Mouse (Mus musculus): ENCODE measurements around the gene Dusp7. TPM values are rescaled to one million over a fixed set of nuclear protein-coding genes. Genes with fewer than 3 reads are reported as not detected.

The Dusp7 gene
- polyA plus RNA-seq, 1 experiment from 2014 or later: 9.4 TPM

DNA sequence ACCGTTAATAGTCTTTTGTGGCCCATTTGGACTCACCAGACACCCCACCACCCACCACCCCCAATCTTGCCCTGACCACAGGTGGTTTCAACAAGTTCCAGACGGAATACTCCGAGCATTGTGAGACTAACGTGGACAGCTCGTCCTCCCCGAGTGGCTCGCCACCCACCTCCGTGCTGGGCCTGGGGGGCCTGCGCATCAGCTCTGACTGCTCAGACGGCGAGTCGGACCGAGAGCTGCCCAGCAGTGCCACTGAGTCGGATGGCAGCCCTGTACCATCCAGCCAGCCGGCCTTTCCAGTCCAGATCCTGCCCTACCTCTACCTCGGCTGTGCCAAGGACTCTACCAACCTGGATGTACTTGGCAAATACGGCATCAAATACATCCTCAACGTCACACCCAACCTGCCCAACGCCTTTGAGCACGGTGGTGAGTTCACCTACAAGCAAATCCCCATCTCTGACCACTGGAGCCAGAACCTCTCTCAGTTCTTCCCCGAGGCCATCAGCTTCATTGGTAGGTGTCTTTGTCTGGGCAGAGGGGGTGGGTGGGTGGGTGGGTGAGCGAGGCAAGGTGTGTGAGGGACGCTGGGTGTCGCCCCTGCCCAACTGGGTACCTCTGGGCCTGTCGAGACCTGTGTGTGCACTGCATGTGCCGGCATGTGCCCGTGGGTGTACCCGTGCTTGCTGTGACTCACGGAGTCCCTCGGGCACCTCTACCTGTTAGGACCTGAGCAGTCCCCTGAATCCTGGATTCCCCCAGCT, 2.4 kb downstream of the Dusp7 start:
- H3K9ac ChIP-seq (replicated peaks): peak overlapping the region; percentile 96
- H3K36me3 ChIP-seq: peaks cover 42% of the 10 kb centered on the region
- no peaks in the 10 kb centered on the region for H3K9me3 ChIP-seq
- H3K4me1 ChIP-seq (replicated peaks): peaks cover 48% of the 10 kb centered on the region
- H3K27ac ChIP-seq: no peak overlapping the region
- peaks cover 7% of the 10 kb centered on the region; the same call in 1 of the 2 replicates for H3K27me3 ChIP-seq
- H3K4me3 ChIP-seq (replicated peaks): peak overlapping the region; percentile 90
- WGBS: 90% methylated on average over 30 of the region's 30 CpGs
- no peak for ATAC-seq
- H3K4me2 ChIP-seq (replicated peaks): peak overlapping the region; percentile 91

DNA sequence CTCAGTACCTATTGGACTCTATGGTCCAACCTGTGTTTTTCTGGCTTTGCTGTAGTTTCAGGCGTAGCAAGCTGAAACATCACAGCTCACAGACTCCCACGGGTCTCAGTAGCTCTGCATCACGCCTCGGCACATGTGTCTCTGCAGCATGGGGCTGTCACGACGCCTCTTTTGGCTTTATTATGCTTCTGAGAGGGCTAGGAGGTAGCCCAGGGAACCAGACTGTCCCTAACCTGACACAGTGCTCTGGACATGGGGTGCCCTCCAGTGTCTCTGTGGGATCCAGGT, 2.9 kb downstream of the Dusp7 start:
- 79% methylated on average over 6 of the region's 6 CpGs for WGBS
- Histone ChIP-seq H3K4me1 (replicated peaks) (peaks cover 48% of the 10 kb centered on the region), H3K9ac (replicated peaks) (peak overlapping the region; percentile 47; the same call in 1 of the 2 replicates), H3K27ac (no peak overlapping the region), H3K27me3 (peaks cover 4% of the 10 kb centered on the region; the same call in 1 of the 2 replicates), H3K9me3 (no peaks in the 10 kb centered on the region), H3K4me3 (replicated peaks) (peak overlapping the region; percentile 18), H3K36me3 (peaks cover 43% of the 10 kb centered on the region), H3K4me2 (replicated peaks) (peak overlapping the region; percentile 91)
- no peak for ATAC-seq

DNA sequence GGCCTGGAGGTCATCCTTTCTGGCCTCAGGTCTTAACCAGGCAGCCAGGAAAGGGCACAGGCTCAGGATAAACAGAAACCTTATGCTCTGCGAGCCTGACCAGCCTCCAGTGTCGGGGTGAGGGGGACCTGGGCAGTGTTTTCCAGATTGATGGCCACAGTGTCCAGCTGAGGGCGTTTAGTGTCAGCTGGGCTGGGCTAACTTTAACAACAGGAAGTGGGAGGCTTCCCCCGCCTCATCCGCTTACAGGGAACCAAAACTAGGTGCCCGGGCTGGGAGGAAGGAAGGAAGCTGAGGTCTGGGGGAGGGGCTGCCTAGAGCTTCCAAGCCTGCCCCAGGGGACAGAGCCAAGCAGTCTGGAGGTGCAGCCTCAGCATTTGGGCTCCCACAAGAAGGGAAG, 3.3 kb downstream of the Dusp7 start:
- ATAC-seq: no peak
- Histone ChIP-seq H3K4me3 (replicated peaks) (peak overlapping the region; percentile 18), H3K27me3 (no peaks in the 10 kb centered on the region), H3K9ac (replicated peaks) (peak overlapping the region; percentile 47), H3K36me3 (peaks cover 43% of the 10 kb centered on the region), H3K27ac (no peak overlapping the region), H3K4me2 (replicated peaks) (peak overlapping the region; percentile 91), H3K9me3 (no peaks in the 10 kb centered on the region), H3K4me1 (replicated peaks) (peaks cover 44% of the 10 kb centered on the region)
- 43% methylated on average over 6 of the region's 6 CpGs for WGBS

DNA sequence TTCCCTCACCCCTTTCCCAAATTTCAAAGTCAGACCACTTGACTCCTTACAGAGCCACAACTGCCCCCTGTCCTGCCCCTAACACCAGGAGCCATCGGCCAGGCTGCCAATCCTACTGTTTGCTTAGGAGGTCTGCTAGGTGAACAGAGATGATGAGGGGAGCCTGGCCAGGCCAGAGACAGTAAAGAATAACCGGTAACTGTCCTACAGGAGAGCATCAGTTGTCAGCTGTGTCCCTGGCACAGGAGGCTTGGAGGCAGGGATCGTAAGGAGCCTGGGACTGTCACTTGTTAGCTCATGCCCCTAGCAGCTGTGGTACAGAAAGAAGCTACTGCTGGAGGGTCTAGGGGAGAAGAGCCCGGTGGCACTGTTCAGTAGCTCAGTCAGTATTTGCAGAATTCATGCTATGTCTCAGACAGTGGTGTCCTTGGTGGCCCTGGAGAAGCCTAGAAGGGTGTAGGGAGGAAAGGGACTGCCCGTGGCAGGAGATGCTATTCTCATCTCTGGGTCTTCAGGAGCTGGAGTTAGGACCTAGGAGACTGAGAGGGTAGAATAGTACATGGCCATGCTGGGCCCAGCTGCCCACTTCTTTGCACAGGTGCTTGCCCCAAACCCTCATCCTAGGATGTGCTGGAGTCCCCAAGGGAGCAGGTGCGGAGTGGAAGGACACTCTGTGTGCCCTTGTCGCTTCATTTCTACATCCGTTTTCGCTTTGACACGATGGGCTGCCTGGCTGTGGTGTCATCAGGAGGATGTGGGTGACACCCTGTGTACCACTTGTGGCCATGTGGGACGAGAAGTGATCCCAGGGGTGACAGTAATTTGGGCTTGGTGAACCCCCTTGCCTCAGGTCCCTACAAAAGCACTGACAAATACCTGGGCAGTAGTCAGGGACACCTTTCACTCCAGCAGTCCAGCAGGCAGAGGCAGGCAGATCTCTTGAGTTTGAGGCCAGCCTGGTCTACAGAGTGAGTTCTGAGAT, 4.3 kb downstream of the Dusp7 start:
- Histone ChIP-seq H3K27ac (no peak overlapping the region), H3K9ac (replicated peaks) (peak overlapping the region; percentile 47; the same call in 1 of the 2 replicates), H3K4me3 (replicated peaks) (no peak overlapping the region), H3K4me1 (replicated peaks) (peaks cover 38% of the 10 kb centered on the region), H3K9me3 (no peaks in the 10 kb centered on the region), H3K27me3 (no peaks in the 10 kb centered on the region), H3K4me2 (replicated peaks) (peak overlapping the region; percentile 91), H3K36me3 (peaks cover 53% of the 10 kb centered on the region)
- no peak for ATAC-seq
- WGBS: 95% methylated on average over 11 of the region's 11 CpGs

DNA sequence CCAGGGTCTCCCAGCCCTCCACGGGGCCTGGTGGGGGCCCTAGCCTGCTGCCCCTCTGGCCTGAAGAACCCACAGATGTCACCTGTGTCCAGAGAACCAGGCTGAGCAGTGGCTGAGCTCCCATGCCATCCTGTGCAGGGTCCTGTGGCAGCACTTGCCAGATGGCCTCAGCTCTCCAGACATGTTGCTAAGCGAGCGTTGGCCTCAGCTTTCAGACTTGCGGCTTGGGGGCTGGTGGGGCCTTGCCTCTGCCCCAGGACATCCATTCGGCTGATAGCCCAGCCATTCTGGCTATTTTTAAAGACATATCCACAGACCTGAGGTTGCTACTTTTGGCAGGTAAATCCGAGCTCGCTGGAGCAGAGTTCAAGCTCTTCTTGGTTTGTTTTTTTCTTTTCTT, 5.5 kb downstream of the Dusp7 start:
- 87% methylated on average over 7 of the region's 7 CpGs for WGBS
- no peak overlapping the region for H3K9ac ChIP-seq (replicated peaks)
- no peak overlapping the region for H3K4me2 ChIP-seq (replicated peaks)
- peaks cover 38% of the 10 kb centered on the region for H3K4me1 ChIP-seq (replicated peaks)
- peaks cover 61% of the 10 kb centered on the region for H3K36me3 ChIP-seq
- no peak overlapping the region for H3K27ac ChIP-seq
- H3K9me3 ChIP-seq: no peaks in the 10 kb centered on the region
- H3K4me3 ChIP-seq (replicated peaks): no peak overlapping the region
- no peak for ATAC-seq
- H3K27me3 ChIP-seq: no peaks in the 10 kb centered on the region

DNA sequence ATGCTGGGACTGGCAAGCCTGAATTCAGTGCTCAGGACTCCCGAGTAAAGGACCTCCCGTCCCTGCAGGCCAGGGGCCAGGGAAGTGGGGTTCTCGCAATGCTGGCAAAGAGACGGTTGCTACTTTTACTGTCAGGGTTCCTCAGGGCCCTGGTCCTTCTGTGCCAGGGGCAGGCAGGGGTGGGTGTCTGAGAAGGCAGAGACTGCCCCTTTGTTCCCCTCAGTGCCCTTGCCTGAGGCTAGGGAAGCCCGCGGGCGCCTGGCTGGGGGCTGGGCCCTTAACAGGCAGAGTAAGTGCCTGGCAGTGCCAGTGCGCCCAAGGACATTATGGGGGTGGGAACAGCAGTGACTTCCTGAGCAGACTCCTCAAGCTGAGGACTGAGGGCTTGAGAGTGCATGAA, 8.8 kb downstream of the Dusp7 start:
- Histone ChIP-seq H3K9me3 (no peaks in the 10 kb centered on the region), H3K27me3 (no peaks in the 10 kb centered on the region), H3K36me3 (peaks cover 45% of the 10 kb centered on the region), H3K27ac (no peak overlapping the region), H3K4me3 (replicated peaks) (no peak overlapping the region), H3K4me1 (replicated peaks) (peaks cover 13% of the 10 kb centered on the region), H3K9ac (replicated peaks) (no peak overlapping the region), H3K4me2 (replicated peaks) (no peak overlapping the region)
- 88% methylated on average over 8 of the region's 8 CpGs for WGBS
- no peak for ATAC-seq

DNA sequence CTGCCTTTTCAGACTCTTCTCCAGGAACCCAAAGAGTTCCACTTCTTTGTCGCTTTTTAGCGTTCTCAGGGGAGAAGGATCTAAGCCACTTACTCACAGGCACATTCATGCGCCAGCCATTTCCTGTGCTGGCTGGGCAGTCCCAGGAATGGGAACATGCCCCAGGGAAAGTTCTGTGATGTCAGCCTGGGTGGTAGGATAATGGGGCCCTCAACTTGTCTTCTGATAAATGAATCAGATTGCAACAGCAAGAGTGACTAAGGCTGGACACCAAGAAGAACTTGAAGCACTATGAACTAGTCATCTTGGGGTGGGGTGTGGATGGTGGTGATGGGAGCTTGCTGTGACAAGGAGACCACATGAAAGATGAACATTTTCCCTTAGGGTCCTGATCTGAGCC, 9.6 kb downstream of the Dusp7 start:
- peaks cover 39% of the 10 kb centered on the region for H3K36me3 ChIP-seq
- no peaks in the 10 kb centered on the region for H3K27me3 ChIP-seq
- H3K27ac ChIP-seq: no peak overlapping the region
- no peak overlapping the region for H3K4me2 ChIP-seq (replicated peaks)
- no peak for ATAC-seq
- H3K9ac ChIP-seq (replicated peaks): no peak overlapping the region
- no peaks in the 10 kb centered on the region for H3K9me3 ChIP-seq
- WGBS: 92% methylated on average over 3 of the region's 3 CpGs
- H3K4me3 ChIP-seq (replicated peaks): no peak overlapping the region
- H3K4me1 ChIP-seq (replicated peaks): peaks cover 7% of the 10 kb centered on the region

DNA sequence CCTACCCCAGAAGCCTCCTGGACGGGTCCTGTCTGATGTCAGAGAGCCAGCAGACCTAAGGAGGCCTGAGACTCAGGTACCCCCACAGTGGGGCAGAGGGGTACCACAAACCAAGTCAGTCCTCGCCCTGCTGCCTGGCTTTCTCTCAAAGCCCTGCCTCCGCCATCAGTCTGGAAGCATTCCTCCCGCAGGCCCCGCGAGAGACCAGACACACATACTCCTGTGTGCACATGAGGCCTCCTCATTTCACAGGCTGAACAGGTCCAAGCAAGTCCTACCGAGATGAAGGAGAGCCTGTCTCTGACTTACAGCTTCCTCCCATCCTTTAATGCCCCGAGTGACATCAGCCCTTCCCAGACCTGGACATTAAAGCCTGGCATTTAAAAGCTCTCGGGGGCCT, 10.3 kb downstream of the Dusp7 start:
- WGBS: 76% methylated on average over 9 of the region's 9 CpGs
- Histone ChIP-seq H3K4me3 (replicated peaks) (no peak overlapping the region), H3K27ac (no peak overlapping the region)

DNA sequence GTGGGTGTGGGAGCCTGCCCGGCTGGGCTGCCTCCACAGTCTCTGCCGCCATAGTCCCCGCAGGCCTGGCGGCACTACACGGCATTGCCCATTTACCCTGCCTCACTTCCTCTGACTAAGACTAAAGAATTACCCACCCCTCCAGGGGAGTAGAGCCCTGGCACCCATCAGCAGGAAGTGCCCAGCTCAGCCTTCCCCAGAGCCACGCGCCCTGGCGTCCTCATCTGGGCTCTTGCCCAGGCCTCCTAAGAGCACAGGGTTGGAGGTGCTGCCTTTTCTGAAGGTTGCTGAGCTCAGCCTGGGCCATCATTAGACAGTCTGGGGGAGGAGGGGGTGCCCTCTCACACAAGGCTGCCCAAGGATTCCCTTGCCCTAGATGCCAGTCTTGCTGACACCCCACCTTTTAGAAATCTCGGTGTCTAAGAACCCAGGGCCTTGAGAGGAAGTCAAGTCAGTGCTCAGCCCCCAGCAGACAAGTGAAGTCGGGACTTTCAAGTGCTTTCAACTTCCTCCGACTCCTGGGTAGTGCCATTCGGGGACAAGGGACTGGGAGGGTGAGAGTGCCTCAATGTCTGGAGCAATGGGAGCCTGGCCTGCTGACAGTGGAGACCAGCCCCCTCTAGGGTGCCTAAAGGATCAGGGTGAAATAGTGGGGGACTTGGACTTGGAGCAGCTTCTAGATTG, 17.9 kb downstream of the Dusp7 start:
- no peak overlapping the region for H3K4me2 ChIP-seq (replicated peaks)
- WGBS: 86% methylated on average over 12 of the region's 12 CpGs
- no peaks in the 10 kb centered on the region for H3K36me3 ChIP-seq
- H3K9ac ChIP-seq (replicated peaks): no peak overlapping the region
- no peak overlapping the region for H3K4me3 ChIP-seq (replicated peaks)
- H3K4me1 ChIP-seq (replicated peaks): peaks cover 25% of the 10 kb centered on the region
- ATAC-seq: no peak
- H3K27ac ChIP-seq: no peak overlapping the region
- H3K27me3 ChIP-seq: no peaks in the 10 kb centered on the region
- H3K9me3 ChIP-seq: no peaks in the 10 kb centered on the region

More for the DNA sequence above, 10.3 kb downstream of the Dusp7 start:
- Histone ChIP-seq H3K27me3 (no peaks in the 10 kb centered on the region), H3K9me3 (no peaks in the 10 kb centered on the region), H3K4me1 (replicated peaks) (peaks cover 14% of the 10 kb centered on the region), H3K36me3 (peaks cover 32% of the 10 kb centered on the region), H3K4me2 (replicated peaks) (no peak overlapping the region), H3K9ac (replicated peaks) (no peak overlapping the region)
- no peak for ATAC-seq

DNA sequence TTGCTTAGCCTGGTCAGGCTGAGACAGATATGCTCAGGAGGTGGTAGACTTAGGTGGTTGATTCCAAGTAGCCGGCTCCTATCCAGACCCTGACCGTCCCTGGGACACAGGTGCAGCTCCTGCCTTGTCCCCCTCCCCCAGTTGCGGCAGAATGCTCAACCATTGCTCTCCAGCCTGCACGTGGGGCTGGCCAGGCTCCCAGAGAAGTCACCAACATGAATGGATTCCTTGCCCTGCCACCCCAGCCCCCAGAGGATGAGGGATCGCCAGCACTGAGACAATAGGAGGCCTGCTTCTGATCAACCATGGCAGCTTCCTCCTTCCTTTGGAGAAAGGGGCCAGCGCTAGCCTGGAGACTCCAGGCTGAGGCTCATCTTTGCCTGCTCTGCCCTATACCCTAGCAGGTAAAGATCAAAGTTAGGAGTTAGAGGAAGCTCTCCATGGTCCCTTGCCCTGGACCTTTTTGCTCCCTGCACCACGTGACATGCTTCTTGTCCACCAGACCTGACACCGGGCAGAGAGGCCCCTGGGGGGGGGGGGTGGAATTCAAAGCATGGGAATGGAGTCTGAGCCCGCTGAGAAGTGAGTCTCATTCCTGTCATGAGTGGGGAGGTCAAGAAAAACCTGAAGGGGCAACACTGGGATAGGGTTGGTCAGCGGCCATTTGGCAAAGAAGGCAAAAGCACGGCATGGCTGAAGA, 24.5 kb downstream of the Dusp7 start:
- H3K9me3 ChIP-seq: no peaks in the 10 kb centered on the region
- ATAC-seq: no peak
- no peaks in the 10 kb centered on the region for H3K27me3 ChIP-seq
- H3K27ac ChIP-seq: no peak overlapping the region; the same call in 1 of the 2 replicates
- H3K36me3 ChIP-seq: no peaks in the 10 kb centered on the region
- H3K4me1 ChIP-seq (replicated peaks): peaks cover 27% of the 10 kb centered on the region
- no peak overlapping the region for H3K9ac ChIP-seq (replicated peaks)
- 81% methylated on average over 11 of the region's 11 CpGs for WGBS
- H3K4me3 ChIP-seq (replicated peaks): no peak overlapping the region
- no peak overlapping the region for H3K4me2 ChIP-seq (replicated peaks)

DNA sequence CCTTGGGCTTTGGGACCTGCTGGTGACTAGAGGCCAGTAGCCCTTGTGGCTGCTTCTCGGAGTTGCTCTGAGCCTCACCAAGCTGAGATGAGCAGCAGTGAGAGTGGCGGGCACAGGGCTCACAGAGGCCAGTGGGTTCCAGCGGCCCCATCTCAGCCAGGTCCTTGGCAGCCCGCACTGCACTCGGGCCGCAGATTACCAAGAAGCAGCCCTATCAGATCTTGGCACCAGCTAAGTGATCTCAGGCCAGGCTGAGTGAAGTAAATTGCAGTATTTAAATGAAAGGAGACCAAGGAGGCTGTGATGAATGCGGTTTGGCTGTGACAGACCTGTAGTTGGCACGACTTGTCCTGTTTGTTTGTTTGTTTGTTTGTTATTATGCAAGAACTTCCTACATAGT, 25.1 kb downstream of the Dusp7 start:
- H3K9me3 ChIP-seq: no peaks in the 10 kb centered on the region
- H3K4me1 ChIP-seq (replicated peaks): peaks cover 27% of the 10 kb centered on the region
- no peak for ATAC-seq
- WGBS: 92% methylated on average over 8 of the region's 8 CpGs
- no peak overlapping the region for H3K27ac ChIP-seq
- no peak overlapping the region; the same call in 1 of the 2 replicates for H3K9ac ChIP-seq (replicated peaks)
- no peak overlapping the region for H3K4me3 ChIP-seq (replicated peaks)
- H3K36me3 ChIP-seq: no peaks in the 10 kb centered on the region
- H3K4me2 ChIP-seq (replicated peaks): no peak overlapping the region
- H3K27me3 ChIP-seq: no peaks in the 10 kb centered on the region

All from midbrain, embryonic 13.5 days (tissue).